Mouse (Mus musculus): ENCODE measurements around the gene Sp7.

Sp7 gene

DNA sequence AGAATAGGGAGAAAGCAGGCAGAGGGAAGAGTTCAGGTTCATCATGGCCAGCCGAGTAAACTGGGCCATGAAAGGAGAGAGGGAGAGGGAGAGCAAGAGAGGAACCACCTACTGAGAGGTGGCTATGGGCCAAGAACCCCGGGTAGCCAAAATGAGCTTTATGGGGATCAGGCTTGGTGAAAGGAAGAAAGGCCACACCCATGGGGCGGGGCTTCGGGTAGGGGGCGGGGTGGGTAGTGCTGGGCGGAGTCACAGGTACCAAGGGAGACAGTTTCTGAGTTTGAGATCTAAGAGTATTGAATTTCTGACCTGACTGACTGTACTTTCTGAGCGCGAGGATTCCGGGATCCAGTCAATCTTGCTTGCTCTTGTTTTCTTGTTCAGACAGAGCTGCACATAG lies 19.7 kb upstream of the Sp7 start:
- peak; percentile 59 for DNase-seq (ENCODE audit: low read depth)

DNA sequence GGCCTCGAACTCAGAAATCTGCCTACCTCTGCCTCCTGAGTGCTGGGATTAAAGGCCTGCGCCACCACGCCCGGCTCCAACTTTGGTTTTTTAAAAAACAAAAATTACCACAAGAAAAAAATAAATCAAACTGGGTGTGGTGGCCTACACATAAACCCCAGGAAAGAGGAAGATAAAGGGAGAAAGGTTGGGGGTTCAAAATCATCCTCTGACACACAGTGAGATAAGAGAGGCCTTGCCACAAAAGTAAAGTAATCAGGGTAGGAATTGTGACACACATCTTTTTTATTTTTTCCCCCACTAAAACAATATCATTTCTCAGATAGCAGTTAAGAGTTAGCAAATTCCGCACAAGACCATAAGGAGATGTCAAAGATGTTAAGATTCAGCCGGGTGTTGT lies 16.7 kb upstream of the Sp7 start:
- no peak for DNase-seq (ENCODE audit: low read depth)

DNA sequence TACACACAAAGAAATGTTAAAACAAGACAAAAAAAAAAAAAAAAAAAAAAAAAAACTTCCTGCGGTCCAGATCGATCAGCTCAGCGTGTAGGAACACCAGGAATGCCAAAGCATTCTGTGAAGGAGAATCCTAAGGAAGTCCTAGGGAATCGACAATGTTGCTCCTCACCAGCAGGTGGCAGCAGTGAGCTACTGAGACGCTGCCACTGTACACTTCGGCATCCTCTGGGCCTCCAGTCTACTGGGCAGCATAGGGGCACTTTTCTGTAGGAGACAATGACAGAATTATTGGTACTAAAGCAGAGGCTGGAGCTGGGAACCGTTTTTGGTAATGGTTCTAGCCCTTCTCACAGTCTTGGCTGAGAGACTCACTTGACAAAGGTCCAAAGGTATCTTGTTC lies 14.6 kb upstream of the Sp7 start:
- peak; percentile 87 for DNase-seq (ENCODE audit: low read depth)

DNA sequence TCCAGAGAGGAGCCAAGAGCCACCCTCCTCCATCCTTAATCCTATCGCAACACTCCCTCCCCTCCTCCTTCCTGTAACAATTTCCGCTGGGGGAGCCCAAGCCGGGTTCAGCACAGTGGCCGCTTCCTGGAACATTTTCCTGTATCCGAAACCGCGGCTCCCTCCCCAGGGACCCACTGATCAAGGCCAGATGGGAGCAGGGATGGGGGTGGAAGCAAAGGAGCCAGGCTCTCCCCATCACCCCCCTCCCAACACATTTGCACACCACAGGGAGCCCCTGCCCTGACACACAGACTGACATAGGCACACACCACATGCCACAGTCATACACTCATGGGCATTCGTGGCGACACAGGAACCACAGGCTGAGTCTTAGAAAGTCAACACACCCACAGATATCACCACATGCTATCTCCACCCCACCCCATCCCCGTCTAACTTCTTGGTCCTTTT lies 10.9 kb upstream of the Sp7 start:
- peak; percentile 64 for DNase-seq (ENCODE audit: low read depth)

DNA sequence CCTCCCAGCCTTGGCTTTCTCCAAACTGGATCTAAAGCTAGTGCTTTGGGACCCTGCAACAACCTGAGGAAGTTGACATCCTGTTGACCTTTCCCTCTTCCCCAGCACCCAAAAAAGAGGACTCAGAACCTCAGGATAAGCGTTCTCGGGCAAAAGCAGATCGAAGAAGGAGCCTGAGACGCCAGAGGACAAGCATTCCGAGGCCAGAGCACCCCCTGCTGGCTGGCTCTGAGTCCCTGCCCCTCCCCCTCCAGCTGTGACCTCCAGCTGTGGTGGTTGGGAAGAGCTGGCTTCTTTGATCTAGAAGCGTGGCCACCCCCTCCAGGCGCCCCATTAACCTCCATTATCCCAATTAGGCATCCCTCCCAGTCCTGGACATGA lies 10.2 kb upstream of the Sp7 start:
- peak; percentile 89 for DNase-seq (ENCODE audit: low read depth)

DNA sequence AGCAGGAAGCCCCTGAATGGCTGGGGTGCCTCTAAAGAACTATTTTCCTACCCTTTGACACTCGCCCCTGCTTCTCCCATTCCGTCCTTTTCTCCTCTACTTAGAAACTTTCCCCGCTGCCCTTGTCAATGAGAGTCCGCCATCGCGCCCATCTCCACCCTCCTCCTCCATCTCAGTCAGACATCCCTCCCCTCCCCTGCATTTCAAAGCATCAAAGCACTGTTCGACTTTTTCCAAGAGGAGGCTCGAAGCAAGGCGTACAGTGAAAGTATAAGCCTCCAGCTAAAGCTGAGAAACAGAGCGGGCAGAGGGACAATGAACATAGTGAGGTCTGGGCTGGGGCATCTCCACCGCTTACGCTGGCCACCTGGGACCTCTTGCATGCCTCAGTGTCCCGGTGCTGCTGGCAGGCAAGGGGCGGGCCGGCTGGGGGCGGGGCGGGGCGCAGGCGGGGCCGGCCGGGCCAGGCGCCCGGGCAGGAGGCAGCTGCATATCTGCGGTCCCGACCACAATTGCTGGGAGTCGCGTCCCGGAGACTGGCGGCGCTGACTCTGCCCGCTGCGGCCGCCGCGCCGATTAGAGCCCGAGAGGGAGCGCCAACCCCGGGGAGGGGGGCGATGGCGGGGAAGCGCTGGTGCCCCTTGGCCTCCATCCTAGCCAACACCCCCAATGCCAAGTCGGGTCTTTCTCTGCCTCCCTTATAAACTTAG lies 9.6 kb upstream of the Sp7 start:
- DNase-seq (ENCODE audit: low read depth), result peak; percentile 72

DNA sequence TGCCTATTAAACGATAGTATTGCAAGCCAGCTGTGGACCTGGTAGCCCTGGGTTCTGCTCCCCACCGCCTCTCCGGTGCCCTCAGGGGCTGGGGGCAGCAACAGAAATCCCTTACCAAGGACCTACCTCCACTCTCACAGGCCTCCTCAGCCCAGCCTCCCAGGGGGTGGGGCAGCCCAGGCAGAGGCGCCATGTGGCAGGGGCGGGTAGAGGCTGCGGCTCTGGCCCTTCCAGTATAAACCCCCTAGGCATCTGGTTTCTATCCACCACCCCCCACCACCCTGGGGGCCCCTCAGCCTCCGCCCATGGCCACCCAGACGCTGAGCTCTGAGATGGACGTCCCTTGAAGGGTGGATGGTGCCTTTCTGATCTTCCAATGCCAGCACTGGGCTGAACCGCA lies 3.7 kb upstream of the Sp7 start:
- DNase-seq (ENCODE audit: low read depth), result no peak

DNA sequence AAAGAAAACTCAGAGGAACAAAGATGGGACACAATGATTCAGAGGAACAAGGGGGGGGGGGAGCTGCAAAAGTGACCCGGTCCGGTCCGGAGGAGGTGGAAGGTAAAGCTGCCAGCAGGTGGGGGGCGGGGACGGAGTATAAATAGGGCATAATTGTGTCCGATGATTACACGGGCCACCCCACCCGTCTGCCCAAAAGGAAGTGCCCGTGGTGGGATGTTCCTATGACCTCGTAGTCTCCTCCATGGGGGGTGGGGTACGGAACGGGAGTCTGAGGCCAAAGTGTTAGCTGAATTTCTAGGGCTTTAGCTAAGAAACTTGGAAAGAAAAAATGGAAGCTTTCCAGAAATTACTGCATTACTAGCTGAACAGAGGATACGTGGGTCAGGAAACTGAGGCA lies 3.0 kb upstream of the Sp7 start:
- DNase-seq (ENCODE audit: low read depth), result no peak

DNA sequence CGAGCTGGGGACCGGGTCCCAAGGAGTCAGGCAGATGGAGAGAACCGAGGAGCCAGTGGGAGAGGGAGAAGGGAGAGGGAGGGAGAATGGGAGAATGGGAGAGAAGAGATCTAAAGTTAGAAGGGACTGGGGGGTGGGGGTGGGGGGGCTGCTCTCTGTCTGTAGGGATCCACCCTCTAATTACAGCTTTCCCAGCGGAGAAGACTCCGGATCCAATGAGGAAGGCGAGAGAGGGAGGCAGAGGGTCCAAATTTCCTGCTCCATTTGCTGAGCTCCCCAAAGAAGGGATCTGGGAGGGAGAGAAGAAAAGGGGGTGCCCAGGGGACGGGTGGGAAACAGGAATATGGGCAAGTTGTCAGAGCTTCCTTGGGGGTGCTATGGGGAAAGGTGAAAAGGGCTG lies 744 bp downstream of the Sp7 start:
- DNase-seq (ENCODE audit: low read depth), result no peak

DNA sequence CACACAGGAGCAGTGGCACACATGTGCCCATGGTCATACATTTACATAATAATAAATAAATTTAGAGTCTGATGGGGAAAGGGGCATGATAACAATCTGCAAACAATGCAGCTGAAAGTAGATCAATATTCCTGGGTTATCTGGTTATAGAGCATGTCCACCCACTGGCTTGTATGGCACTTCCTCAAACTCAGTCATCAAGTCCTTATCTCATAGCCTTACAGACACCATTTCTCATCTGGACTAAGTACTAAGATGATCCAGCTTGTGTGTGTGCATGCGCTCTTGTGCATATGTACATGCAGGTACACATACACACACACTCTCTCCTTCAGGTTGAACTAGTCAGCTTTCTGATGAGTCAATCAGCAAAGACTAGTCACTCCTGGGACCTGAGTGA lies 2.3 kb downstream of the Sp7 start:
- no peak for DNase-seq (ENCODE audit: low read depth)

DNA sequence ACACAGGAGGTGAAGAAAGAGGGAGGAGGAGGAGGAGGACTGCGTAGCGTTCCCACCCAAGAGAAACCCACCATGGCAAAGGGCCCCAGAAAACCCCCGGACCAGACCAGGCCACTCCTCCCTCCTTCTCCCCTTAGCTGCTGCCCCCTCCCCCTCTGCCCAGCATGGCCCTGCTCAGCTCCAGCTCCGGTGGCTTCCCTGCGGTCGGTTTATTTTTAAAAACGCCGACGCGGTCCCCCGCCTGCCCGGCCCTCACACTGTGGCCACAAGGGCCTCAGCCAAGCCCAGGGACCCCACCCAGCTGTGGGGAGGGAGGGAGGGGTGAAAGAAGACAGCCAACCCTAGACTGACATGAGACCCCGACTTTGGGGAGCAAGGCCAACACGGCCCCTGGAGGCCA lies 4.3 kb downstream of the Sp7 start:
- DNase-seq (ENCODE audit: low read depth), result no peak

DNA sequence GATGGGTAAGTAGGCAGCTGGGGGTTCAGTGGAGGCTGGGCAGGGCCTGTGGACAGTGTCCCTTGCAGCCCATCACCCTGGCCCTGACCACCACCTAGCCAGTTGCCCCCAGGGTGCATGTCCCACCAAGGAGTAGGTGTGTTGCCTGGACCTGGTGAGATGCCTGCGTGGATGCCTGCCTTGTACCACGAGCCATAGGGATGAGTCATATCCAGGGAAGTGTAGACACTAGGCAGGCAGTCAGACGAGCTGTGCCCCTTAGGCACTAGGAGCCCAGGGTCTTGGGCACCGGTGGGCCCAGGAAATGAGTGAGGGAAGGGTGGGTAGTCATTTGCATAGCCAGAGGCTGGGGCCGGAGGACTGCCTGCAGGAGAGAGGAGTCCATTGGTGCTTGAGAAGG lies 8.1 kb downstream of the Sp7 start:
- DNase-seq (ENCODE audit: low read depth), result no peak

DNA sequence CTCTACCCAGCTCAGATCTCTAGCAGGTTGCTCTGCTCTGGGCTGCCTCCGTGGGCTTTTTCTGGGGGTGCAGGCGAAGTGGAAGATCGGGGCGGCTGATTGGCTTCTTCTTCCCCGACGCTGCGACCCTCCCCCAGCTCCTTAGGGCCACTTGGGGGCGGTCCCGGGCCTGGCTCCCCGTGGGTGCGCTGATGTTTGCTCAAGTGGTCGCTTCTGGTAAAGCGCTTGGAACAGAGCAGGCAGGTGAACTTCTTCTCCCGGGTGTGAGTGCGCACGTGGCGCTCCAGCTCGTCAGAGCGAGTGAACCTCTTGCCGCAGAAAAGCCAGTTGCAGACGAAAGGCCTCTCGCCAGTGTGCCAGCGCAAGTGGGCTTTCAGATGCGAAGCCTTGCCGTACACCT lies 8.9 kb downstream of the Sp7 start:
- peak; percentile 38 for DNase-seq (ENCODE audit: low read depth)

DNA sequence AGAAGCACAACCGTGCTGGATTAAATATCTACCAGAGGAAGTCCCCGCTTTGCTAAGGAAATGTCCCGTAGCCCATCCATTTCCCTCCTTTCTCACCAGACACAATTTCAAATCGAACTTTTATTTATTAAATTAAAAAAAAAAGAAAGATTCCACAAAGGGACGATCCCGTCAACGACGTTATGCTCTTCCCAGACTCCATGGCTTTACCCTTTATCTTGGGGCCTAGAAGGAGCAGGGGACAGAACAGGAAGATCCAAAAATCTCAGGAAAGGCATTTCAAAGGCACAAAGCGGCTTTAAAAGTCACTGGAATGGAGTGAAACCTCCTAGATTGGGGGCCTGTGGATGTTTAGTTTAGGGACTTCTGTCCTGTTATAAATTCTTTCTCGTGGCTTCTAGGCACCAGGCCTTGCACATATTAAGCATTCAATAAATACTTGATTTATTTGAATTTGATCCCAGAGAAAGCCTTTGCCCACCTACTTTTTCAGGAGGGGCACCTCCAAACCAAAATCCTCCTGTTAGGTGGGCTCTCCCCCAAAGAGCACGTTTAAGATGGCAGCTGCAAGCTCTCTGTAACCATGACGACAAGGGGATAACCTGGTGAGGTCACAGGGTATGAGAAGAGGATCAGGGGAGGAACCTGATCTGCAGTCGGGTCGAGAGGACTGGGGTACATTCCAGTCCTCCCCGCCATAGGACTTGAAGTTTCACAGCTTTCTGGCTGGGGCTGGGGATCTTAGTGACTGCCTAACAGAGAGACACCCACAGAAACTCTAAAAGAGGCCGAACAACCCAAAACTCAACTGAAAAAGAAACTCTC lies 10.3 kb downstream of the Sp7 start:
- DNase-seq (ENCODE audit: low read depth), result no peak

DNA sequence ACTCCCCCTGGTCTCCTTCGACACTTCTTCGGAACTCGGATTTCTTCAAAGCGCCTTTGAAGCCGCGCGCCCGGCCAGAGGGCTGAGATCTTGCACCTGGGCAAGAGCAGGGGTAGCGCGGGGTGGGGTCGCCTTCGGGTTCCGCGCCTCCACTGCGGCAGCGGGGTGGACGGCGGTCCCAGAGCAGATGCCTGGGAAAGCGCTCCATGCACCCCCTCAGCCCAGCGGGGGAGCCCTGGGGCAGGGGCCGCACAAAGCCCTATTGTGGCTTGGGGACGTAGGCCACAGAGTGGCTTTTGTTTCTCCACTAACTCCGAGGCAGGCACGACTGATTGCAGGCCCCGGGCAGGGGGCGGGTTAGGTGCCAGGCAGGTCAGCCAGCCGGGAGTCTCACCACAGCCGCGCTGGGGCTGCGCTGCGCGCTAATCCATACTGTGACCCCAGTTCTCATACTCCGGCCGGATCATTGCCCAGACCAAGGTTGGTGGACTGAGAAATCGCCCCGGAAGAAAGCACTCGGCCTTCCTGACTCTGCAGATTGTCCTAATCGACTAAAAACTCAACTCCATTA lies 11.0 kb downstream of the Sp7 start:
- no peak for DNase-seq (ENCODE audit: low read depth)

DNA sequence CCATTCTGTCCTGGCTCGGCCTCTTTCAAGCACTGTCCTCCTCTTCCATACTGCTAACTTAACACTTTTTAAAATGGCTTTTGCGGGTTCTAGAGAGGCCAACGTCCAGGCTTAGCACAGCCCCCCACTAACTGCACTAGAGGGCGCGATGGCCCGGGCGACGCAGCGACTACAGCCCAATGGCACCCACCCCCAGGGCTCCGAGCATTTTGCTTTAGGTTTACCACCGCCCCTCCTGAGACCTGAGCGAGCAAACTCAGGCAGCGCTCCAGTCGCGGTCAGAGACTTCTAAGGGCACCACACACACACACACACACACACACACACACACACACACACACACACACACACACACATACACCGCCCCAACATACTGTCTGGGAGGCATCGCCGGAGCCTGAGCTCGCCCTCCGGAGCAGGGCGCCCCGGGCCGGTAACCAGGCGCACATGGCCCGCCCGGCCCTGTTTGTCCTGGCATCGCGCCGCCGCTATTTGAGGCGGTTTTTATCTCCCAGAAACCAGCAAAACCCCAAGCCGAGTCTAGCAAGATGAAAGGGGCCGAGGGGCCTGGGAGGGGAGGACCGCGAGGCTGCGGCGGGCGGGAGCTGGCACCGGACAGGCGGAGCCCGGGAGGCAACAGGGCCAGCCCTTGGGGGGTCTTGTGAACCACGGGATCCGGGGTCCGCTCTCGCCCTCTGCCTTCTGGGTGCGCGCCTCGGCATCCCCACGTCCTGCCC lies 11.7 kb downstream of the Sp7 start:
- peak; percentile 49 for DNase-seq (ENCODE audit: low read depth)

DNA sequence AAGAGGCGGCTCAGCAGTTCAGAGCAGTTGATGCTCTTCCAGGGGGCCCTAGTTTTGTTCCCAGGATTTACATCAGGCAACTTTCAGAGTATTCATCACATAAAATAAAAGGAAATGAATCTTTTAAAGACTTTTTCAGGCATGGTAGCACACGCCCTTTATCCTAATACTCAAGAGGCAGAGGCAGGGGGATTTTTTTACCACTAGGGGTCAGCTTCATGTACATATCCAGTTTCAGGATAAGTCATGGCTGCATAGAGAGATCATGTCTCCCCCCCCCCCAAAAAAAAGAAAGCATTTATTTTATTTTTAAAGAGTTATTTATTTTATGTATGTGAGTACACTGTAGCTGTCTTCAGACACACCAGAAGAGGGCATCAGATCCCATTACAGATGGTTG lies 13.0 kb downstream of the Sp7 start:
- DNase-seq (ENCODE audit: low read depth), result peak; percentile 31

DNA sequence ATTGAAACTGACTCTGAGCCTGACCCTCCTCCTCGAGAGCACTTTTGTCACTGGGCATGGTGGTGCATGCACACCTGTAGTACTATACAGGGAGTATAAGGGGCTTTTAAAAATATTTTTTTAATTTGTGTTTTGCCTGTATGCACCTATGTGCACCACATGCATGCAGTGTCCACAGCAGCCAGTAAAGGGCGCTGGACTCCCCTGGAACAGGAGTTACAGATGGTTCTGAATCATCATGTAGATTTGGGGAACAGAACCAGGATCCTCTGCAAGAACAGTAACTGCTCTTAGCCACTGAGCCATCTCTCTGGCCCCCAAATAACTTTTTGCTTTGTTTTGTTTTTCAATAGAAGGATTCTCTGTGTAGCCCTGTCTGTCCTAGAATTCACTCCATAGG lies 14.8 kb downstream of the Sp7 start:
- peak; percentile 43 for DNase-seq (ENCODE audit: low read depth)

DNA sequence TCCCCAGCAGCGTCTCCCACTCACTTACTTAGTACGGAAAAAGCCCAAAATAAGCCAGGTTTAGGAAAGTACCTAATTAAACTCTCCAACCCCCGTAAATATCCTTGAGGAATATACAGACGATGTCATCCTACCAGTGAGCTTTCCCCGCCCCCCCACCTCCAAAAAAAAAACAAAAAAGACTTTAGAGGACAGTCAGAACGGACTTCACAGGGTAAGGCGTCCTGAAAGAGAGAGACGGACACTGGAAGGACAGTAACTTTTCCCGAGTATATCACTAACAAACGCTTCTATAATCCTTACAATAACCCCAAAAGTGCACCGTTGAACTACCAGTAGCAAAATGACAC lies 16.1 kb downstream of the Sp7 start:
- DNase-seq (ENCODE audit: low read depth), result no peak

DNA sequence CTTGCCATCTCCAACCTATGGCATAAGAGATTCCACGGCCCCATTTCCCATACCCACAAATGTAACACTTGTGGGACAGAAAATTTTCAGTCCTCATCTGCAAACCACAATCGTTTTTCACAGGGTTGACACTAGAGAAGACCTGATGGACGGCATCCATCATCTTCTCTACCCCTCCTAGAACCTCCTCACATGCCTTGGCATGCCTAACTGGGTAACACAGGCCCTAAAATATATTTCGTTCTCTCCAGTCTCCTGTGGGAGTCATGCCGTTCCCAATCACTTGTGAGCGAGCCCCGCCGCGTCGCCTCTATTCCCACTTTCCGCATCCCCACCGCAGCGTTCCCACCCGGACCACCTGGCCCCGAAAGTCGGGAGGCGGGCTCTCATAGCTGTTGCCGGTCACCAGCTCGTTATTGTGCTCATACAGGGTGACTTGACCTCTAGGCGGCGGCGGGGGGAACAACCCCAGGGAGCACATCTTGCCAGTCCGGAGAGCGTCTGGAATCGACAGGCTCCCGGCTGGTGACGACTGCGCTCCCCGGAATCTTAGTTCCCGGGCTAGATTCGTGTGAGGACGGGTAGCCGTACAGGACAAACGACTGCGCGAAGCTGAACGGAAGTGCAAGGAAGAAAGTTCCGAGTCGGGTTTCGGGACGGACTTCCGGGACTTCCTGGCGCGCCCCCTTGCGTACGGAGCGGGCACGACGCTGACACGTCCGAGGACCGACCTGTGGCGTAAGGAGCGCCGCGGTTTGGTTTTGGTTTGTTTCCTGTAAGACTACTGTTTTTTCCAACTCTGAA lies 16.6 kb downstream of the Sp7 start, which contains the start of gene Aaas:
Gene Aaas, minus strand, starts transcription at position 634 of the 804 bp plus-strand sequence.
- peak; percentile 97 for DNase-seq (ENCODE audit: low read depth)

DNA sequence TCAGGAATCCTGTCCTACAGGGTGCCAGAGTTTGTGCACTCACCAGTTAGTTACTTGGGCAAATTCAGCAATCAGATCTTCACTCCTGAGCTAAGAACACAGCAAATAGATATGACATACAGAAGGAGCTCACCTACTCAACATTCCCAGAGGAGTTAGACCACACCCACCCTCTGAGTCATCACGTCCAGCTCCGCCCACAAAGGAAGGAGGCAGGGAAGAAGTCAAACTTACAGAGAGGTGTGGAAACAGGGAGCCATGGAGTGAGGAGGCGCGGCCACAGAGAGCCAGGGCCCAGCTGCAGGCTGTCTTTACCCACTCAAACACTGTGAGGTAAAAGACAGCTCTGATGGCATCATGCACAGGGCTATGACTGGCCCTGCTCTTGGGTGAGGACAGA lies 20.5 kb downstream of the Sp7 start:
- no peak for DNase-seq (ENCODE audit: low read depth)

DNA sequence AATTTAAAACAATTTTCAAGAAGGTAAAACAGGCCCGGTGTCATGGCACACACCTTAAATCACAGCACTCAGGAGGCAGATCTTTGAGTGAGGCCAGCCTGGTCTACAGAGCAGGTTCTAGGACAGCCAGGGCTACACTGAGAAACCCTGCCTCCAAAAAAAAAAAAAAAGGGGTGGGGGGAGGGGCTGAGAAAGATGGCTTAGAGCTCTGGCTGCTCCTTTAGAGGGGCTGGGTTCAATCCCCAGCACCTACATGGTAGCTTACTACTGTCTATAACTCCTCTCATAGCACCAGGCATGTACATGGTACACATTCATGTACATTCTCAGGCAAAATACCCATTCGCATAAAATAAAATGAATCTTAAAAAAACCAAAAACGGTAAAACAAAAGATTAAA lies 22.5 kb downstream of the Sp7 start:
- no peak for DNase-seq (ENCODE audit: low read depth)
